Mouse (Mus musculus): ENCODE results near the gene Zfp710. TPM values are rescaled to one million over a fixed set of nuclear protein-coding genes. Genes with fewer than 3 reads are reported as not detected.

The Zfp710 gene
- total RNA-seq, 4 experiments from 2014 or later, result 14.3 to 34.1 (median 25.3) TPM

- DNase-seq, result no peak
Measured at GRCm38 (mm10) chr7:80081586-80082554, 57.3 kb downstream of the Zfp710 start.

- DNase-seq, result no peak
Measured at GRCm38 (mm10) chr7:80084484-80084931, 59.9 kb downstream of the Zfp710 start.

GRCm38 (mm10) chr7:80085970-80086715 is 61.5 kb downstream of the Zfp710 start:
- no peak for DNase-seq

- DNase-seq, result no peak
Measured at GRCm38 (mm10) chr7:80088191-80088590, 63.6 kb downstream of the Zfp710 start.

GRCm38 (mm10) chr7:80090191-80091003 is 65.8 kb downstream of the Zfp710 start:
- DNase-seq, result no peak

GRCm38 (mm10) chr7:80091004-80091865 is 66.6 kb downstream of the Zfp710 start:
- DNase-seq, result no peak

- DNase-seq, result no peak
Measured at GRCm38 (mm10) chr7:80091866-80092210, 67.2 kb downstream of the Zfp710 start.

- peak; percentile 69 for DNase-seq
Measured at GRCm38 (mm10) chr7:80092351-80093046, 67.9 kb downstream of the Zfp710 start.

GRCm38 (mm10) chr7:80094481-80094880 is 69.9 kb downstream of the Zfp710 start:
- no peak for DNase-seq

- no peak for DNase-seq
Measured at GRCm38 (mm10) chr7:80095598-80096309, 71.1 kb downstream of the Zfp710 start.

GRCm38 (mm10) chr7:80098389-80098976 is 73.9 kb downstream of the Zfp710 start:
- DNase-seq, result no peak

- no peak for DNase-seq
Measured at GRCm38 (mm10) chr7:80103335-80103734, 78.7 kb downstream of the Zfp710 start.

GRCm38 (mm10) chr7:80105637-80106390 is 81.2 kb downstream of the Zfp710 start:
- DNase-seq, result no peak

GRCm38 (mm10) chr7:80106441-80106840 is 81.8 kb downstream of the Zfp710 start:
- no peak for DNase-seq

GRCm38 (mm10) chr7:80111066-80112045 is 86.7 kb downstream of the Zfp710 start:
- no peak for DNase-seq

- no peak for DNase-seq
Measured at GRCm38 (mm10) chr7:80113989-80114388, 89.4 kb downstream of the Zfp710 start.

GRCm38 (mm10) chr7:80114451-80115223 is 90.0 kb downstream of the Zfp710 start:
- DNase-seq, result peak; percentile 40

Data from adrenal gland, adult 8-10 months (tissue).